Mouse (Mus musculus): ENCODE measurements around the gene Gm14692.
"Not testable (repeated sequence)": the region's sequence is repeated elsewhere in the genome, so short reads cannot be mapped to it uniquely, and the experiment has no call there.

The Gm14692 gene

DNA sequence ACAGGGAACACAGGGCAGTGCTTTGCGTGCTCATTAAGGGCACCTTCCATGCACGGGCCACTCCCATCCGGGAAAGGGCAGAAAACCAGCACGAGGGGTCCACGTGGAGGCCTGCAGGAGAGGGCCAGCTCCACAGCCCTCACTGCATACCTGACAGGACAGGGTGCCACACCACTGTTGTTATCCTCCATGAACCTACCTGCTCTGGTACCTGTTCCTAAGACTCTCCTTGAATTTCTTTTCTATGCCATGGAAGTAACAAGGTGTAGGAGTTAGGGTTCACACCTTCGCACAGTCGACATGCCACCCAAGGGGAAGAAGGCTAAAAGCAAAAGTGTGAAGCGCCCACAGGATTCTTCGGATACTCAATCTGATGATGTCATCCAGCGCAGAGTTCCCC, at the start of gene Gm14692:
Gene Gm14692 (plus strand): TSS at position 301 of the 400 bp plus-strand sequence.
- not testable (repeated sequence) for DNase-seq (ENCODE audit: low read depth, low spot score)

DNA sequence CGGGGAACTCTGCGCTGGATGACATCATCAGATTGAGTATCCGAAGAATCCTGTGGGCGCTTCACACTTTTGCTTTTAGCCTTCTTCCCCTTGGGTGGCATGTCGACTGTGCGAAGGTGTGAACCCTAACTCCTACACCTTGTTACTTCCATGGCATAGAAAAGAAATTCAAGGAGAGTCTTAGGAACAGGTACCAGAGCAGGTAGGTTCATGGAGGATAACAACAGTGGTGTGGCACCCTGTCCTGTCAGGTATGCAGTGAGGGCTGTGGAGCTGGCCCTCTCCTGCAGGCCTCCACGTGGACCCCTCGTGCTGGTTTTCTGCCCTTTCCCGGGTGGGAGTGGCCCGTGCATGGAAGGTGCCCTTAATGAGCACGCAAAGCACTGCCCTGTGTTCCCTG, 2.0 kb upstream of the Gm14692 start, which contains the start of gene Gm1140:
Gene Gm1140 (minus strand): TSS at position 101 of the 400 bp plus-strand sequence.
- DNase-seq (ENCODE audit: low read depth, low spot score) = not testable (repeated sequence)
